In genomic region chr4:148859906-148860491, GRCm38 (mm10) we compare ENCODE assay signal across 8 mouse cellular contexts. TPM values are rescaled to one million over a fixed set of nuclear protein-coding genes. Genes with fewer than 3 reads are reported as not detected.
A peak's percentile ranks its signal among the peaks of the same experiment; 100 is the strongest.
DNase-seq lines count a peak whose midpoint lies in the region; ATAC-seq and TF ChIP-seq lines count a peak whose summit lies in the region.

No protein-coding gene starts in this region.

- WGBS in kidney, embryonic 16.5 days, result 5% methylated on average over 27 of the region's 27 CpGs
- 38% methylated on average over 27 of the region's 27 CpGs for WGBS in kidney, adult 2 months
- WGBS in midbrain, embryonic 14.5 days, result under 1% methylated on average over 27 of the region's 27 CpGs

- no peaks in the 10 kb centered on the region for H3K36me3 ChIP-seq in kidney, embryonic 16.5 days (ENCODE audit: insufficient read depth, low read length)
- H3K36me3 ChIP-seq in kidney, adult 2 months (ENCODE audit: control insufficient read depth, insufficient read depth, low read length), result no peaks in the 10 kb centered on the region
- no peaks in the 10 kb centered on the region for H3K36me3 ChIP-seq in midbrain, embryonic 14.5 days (ENCODE audit: control insufficient read depth, insufficient read depth, low read length)

- peak overlapping the region; percentile 49 for H3K9ac ChIP-seq in kidney, embryonic 16.5 days (replicated peaks; ENCODE audit: low read length)
- H3K9ac ChIP-seq in midbrain, embryonic 14.5 days (replicated peaks; ENCODE audit: low read length), result no peak overlapping the region; the same call in 1 of the 2 replicates

- H3K9me3 ChIP-seq in kidney, embryonic 16.5 days (ENCODE audit: low read length), result no peaks in the 10 kb centered on the region
- H3K9me3 ChIP-seq in midbrain, embryonic 14.5 days (ENCODE audit: control insufficient read depth, low read length), result no peaks in the 10 kb centered on the region

- H3K27me3 ChIP-seq in kidney, embryonic 16.5 days (ENCODE audit: insufficient read depth, low read length), result peaks cover 19% of the 10 kb centered on the region
- H3K27me3 ChIP-seq in kidney, adult 2 months (replicated peaks; ENCODE audit: control insufficient read depth, insufficient read depth, low read length), result no peaks in the 10 kb centered on the region
- peaks cover 44% of the 10 kb centered on the region for H3K27me3 ChIP-seq in midbrain, embryonic 14.5 days (ENCODE audit: control insufficient read depth, insufficient read depth, low read length)

- H3K4me2 ChIP-seq in kidney, embryonic 16.5 days (replicated peaks; ENCODE audit: low read depth, low read length), result peak overlapping the region; percentile 59
- H3K4me2 ChIP-seq in midbrain, embryonic 14.5 days (ENCODE audit: low read length), result peak overlapping the region; percentile 50

- ATAC-seq in kidney, embryonic 16.5 days (ENCODE audit: low FRiP score, low TSS enrichment), result peak; percentile 50; the same call in 1 of the 2 replicates
- ATAC-seq in midbrain, embryonic 14.5 days (ENCODE audit: low FRiP score, low TSS enrichment), result peak; percentile 76; the same call in 1 of the 2 replicates

- TF ChIP-seq POLR2A in kidney, adult 2 months (IDR thresholded peaks at IDR 0.05; ENCODE audit: low read depth, low read length), result no peak
- TF ChIP-seq POLR2A in brain, embryonic 14.5 days (IDR thresholded peaks at IDR 0.05; ENCODE audit: borderline replicate concordance, extremely low read depth, insufficient read depth, insufficient read length, poor library complexity, severe bottlenecking), result no peak

- H3K27ac ChIP-seq in kidney, embryonic 16.5 days (ENCODE audit: low read length), result no peak overlapping the region
- no peak overlapping the region for H3K27ac ChIP-seq in kidney, adult 2 months (ENCODE audit: insufficient read depth, low read depth, low read length)
- H3K27ac ChIP-seq in midbrain, embryonic 14.5 days (replicated peaks; ENCODE audit: low read depth, low read length), result peak overlapping the region; percentile 66

- intact Hi-C loops in left cerebral cortex, postnatal 36 days (cut with DNase I), result no loop called here

- no peak for DNase-seq in kidney, adult 2 months
- DNase-seq in brain, embryonic 14.5 days (ENCODE audit: low read depth), result peak; percentile 92
- peak; percentile 46 for DNase-seq in heart, postnatal 4 days
- peak; percentile 79 for DNase-seq in midbrain, embryonic 14.5 days
- no peak for DNase-seq in cerebellum, adult 9-10 months
- DNase-seq in left cerebral cortex, postnatal 36 days (ENCODE audit: low spot score in 2 of 2), result no peak
- no peak for DNase-seq in cerebellum, adult 18-20 months

- peak overlapping the region; percentile 36 for H3K4me3 ChIP-seq in kidney, embryonic 16.5 days (ENCODE audit: low read length)
- no peak overlapping the region for H3K4me3 ChIP-seq in kidney, adult 2 months (ENCODE audit: insufficient read depth, low read depth, low read length)
- peak overlapping the region; percentile 15 for H3K4me3 ChIP-seq in midbrain, embryonic 14.5 days (replicated peaks; ENCODE audit: low read depth, low read length)

- H3K4me1 ChIP-seq in kidney, embryonic 16.5 days (ENCODE audit: insufficient read depth, low read length), result peaks cover 18% of the 10 kb centered on the region
- peaks cover 7% of the 10 kb centered on the region; the same call in 1 of the 2 replicates for H3K4me1 ChIP-seq in kidney, adult 2 months (ENCODE audit: control insufficient read depth, insufficient read depth, low read length)
- peaks cover 23% of the 10 kb centered on the region for H3K4me1 ChIP-seq in midbrain, embryonic 14.5 days (ENCODE audit: control insufficient read depth, insufficient read depth, low read length)

- no peak for TF ChIP-seq CTCF in kidney, adult 2 months (conservative IDR thresholded peaks at IDR 0.05; ENCODE audit: insufficient read depth, insufficient read length, low read depth, low read length)
- TF ChIP-seq CTCF in brain, embryonic 14.5 days (IDR thresholded peaks at IDR 0.05; ENCODE audit: borderline replicate concordance, extremely low read depth, insufficient read depth, insufficient read length), result no peak

RNA-seq across cellular contexts. Expression of gene Casz1, which starts 55.8 kb away (rescaled TPM):
- polyA plus RNA-seq in kidney, embryonic 16.5 days (2015; fragmentation: Nextera tagmentation; extraction: Ambion mirVana), result 5.4 and 8.8 TPM in 2 replicates
- polyA plus RNA-seq in kidney, adult 2 months (2012; rRNA removed), result 13.5 and 14.7 TPM in 2 replicates
- 2.9 and 6.9 TPM in 2 replicates for polyA plus RNA-seq in brain, embryonic 14.5 days (2012; rRNA removed)
- 10 to 100 TPM; 79.5 to 82.9 TPM for total RNA-seq in heart, postnatal 4 days (2021)
- polyA plus RNA-seq in midbrain, embryonic 14.5 days (2014; fragmentation: Nextera tagmentation; extraction: Ambion mirVana), result 2.1 and 3.1 TPM in 2 replicates
- 1 to 10 TPM; 1.1 to 1.8 TPM for total RNA-seq in left cerebral cortex, postnatal 36 days (2021)

Comparison
In these comparisons a context has a peak if more than half of its experiments do, and no peak if none do; other contexts are left out.
1. DNase-seq: peak in brain, embryonic 14.5 days (single experiment), heart, postnatal 4 days (single experiment) and midbrain, embryonic 14.5 days (single experiment); none in kidney, adult 2 months (single experiment), cerebellum, adult 9-10 months (single experiment), left cerebral cortex, postnatal 36 days (0 of 2) and cerebellum, adult 18-20 months (0 of 2).